7 mouse cellular contexts compared by ENCODE assay signal in genomic region chr19:6531011-6531631, GRCm38 (mm10). TPM values are rescaled to one million over a fixed set of nuclear protein-coding genes. Genes with fewer than 3 reads are reported as not detected.
A peak's percentile ranks its signal among the peaks of the same experiment; 100 is the strongest.
DNase-seq lines count a peak whose midpoint lies in the region; ATAC-seq and TF ChIP-seq lines count a peak whose summit lies in the region.

No protein-coding gene starts in this region.

- H3K27ac ChIP-seq in embryonic facial prominence, embryonic 15.5 days (replicated peaks) = no peak overlapping the region
- peak overlapping the region; percentile 82 for H3K27ac ChIP-seq in hindbrain, embryonic 12.5 days
- H3K27ac ChIP-seq in liver, embryonic 14.5 days = no peak overlapping the region
- H3K27ac ChIP-seq in olfactory bulb, adult 2 months (ENCODE audit: insufficient read depth, low read depth, low read length) = peak overlapping the region; percentile 10; the same call in 1 of the 2 replicates

- no peak for TF ChIP-seq CTCF in liver, embryonic 14.5 days (IDR thresholded peaks at IDR 0.05; ENCODE audit: low read depth)
- no peak for TF ChIP-seq CTCF in olfactory bulb, adult 2 months (IDR thresholded peaks at IDR 0.05; ENCODE audit: insufficient read depth, low read depth, low read length)

- H3K4me1 ChIP-seq in embryonic facial prominence, embryonic 15.5 days = peaks cover 21% of the 10 kb centered on the region
- H3K4me1 ChIP-seq in hindbrain, embryonic 12.5 days = peaks cover 49% of the 10 kb centered on the region
- 0 out of 4 replicates have a peak, but pooled peaks cover 0 to 1% of the 10 kb centered on the region in 2 experiments for H3K4me1 ChIP-seq in liver, embryonic 14.5 days (replicated peaks; ENCODE audit: control insufficient read depth in 2 of 2, insufficient read depth in 2 of 2, low read length in 1 of 2)
- peaks cover 72% of the 10 kb centered on the region for H3K4me1 ChIP-seq in olfactory bulb, adult 2 months (ENCODE audit: control insufficient read depth, insufficient read depth, low read length)

- H3K9me3 ChIP-seq in embryonic facial prominence, embryonic 15.5 days (replicated peaks) = no peaks in the 10 kb centered on the region
- no peaks in the 10 kb centered on the region for H3K9me3 ChIP-seq in hindbrain, embryonic 12.5 days (replicated peaks)
- H3K9me3 ChIP-seq in liver, embryonic 14.5 days (ENCODE audit: control insufficient read depth, low read length) = no peaks in the 10 kb centered on the region

- H3K9ac ChIP-seq in embryonic facial prominence, embryonic 15.5 days = peak overlapping the region; percentile 16; the same call in 1 of the 2 replicates
- H3K9ac ChIP-seq in hindbrain, embryonic 12.5 days = peak overlapping the region; percentile 63
- no peak overlapping the region for H3K9ac ChIP-seq in liver, embryonic 14.5 days (replicated peaks)

- WGBS in embryonic facial prominence, embryonic 15.5 days = 1% methylated on average over 55 of the region's 56 CpGs
- under 1% methylated on average over 50 of the region's 56 CpGs for WGBS in hindbrain, embryonic 12.5 days
- WGBS in liver, embryonic 14.5 days (ENCODE audit: insufficient replicate concordance) = 3% methylated on average over 54 of the region's 56 CpGs
- WGBS in olfactory bulb, adult 2 months = 6% methylated on average over 56 of the region's 56 CpGs

- peak; percentile 32 for DNase-seq in thymus, postnatal 4 days
- DNase-seq in thymus, postnatal 10 days (ENCODE audit: low spot score in 2 of 2) = no peak
- no peak for DNase-seq in liver, embryonic 14.5 days (ENCODE audit: low read depth in 3 of 3, low spot score in 3 of 3)

- H3K4me2 ChIP-seq in embryonic facial prominence, embryonic 15.5 days (replicated peaks) = peak overlapping the region; percentile 88
- H3K4me2 ChIP-seq in hindbrain, embryonic 12.5 days (replicated peaks) = peak overlapping the region; percentile 69
- H3K4me2 ChIP-seq in liver, embryonic 14.5 days (ENCODE audit: low read depth) = peak overlapping the region; percentile 45

- H3K4me3 ChIP-seq in embryonic facial prominence, embryonic 15.5 days (replicated peaks) = peak overlapping the region; percentile 43
- H3K4me3 ChIP-seq in hindbrain, embryonic 12.5 days = peak overlapping the region; percentile 38
- H3K4me3 ChIP-seq in liver, embryonic 14.5 days (ENCODE audit: insufficient read depth in 1 of 2, low read depth in 2 of 2, low read length in 2 of 2) = peak overlapping the region; percentile 11 to 23; a peak in 3 of 4 replicates
- H3K4me3 ChIP-seq in olfactory bulb, adult 2 months (ENCODE audit: insufficient read depth, low read depth, low read length) = peak overlapping the region; percentile 29

- H3K27me3 ChIP-seq in embryonic facial prominence, embryonic 15.5 days = peaks cover 50% of the 10 kb centered on the region
- H3K27me3 ChIP-seq in hindbrain, embryonic 12.5 days = peaks cover 6% of the 10 kb centered on the region; the same call in 1 of the 2 replicates
- H3K27me3 ChIP-seq in liver, embryonic 14.5 days (ENCODE audit: control insufficient read depth, insufficient read depth, low read length) = peaks cover 45% of the 10 kb centered on the region

- no peak for TF ChIP-seq POLR2A in olfactory bulb, adult 2 months (IDR thresholded peaks at IDR 0.05; ENCODE audit: insufficient read depth, low read depth, low read length)

- no peak for TF ChIP-seq EP300 in liver, embryonic 14.5 days (IDR thresholded peaks at IDR 0.05; ENCODE audit: low read depth)

- ATAC-seq in embryonic facial prominence, embryonic 15.5 days (ENCODE audit: insufficient number of reproducible peaks, low FRiP score, low TSS enrichment, low read depth) = no peak
- peak; percentile 21; the same call in 1 of the 2 replicates for ATAC-seq in hindbrain, embryonic 12.5 days (ENCODE audit: low FRiP score)
- ATAC-seq in liver, embryonic 14.5 days (ENCODE audit: insufficient read depth) = no peak
- ATAC-seq in megakaryocyte-erythroid progenitor cell, adult 5-6 weeks (replicated peaks; ENCODE audit: low FRiP score, low TSS enrichment, poor library complexity, severe bottlenecking) = no peak

- H3K36me3 ChIP-seq in embryonic facial prominence, embryonic 15.5 days = no peaks in the 10 kb centered on the region
- no peaks in the 10 kb centered on the region; the same call in 1 of the 2 replicates for H3K36me3 ChIP-seq in hindbrain, embryonic 12.5 days
- H3K36me3 ChIP-seq in liver, embryonic 14.5 days (replicated peaks; ENCODE audit: control insufficient read depth, insufficient read depth, low read depth) = no peaks in the 10 kb centered on the region

RNA-seq across cellular contexts. Expression of gene Slc22a12, which starts 11.7 kb away (rescaled TPM):
- polyA plus RNA-seq in embryonic facial prominence, embryonic 15.5 days (2015; fragmentation: Nextera tagmentation; extraction: Ambion mirVana) = not detected in 2 replicates
- polyA plus RNA-seq in hindbrain, embryonic 12.5 days (2016; fragmentation: Nextera tagmentation; extraction: Ambion mirVana) = not detected in 2 replicates
- not detected in 2 replicates for polyA plus RNA-seq in liver, embryonic 14.5 days (2012; rRNA removed)
- not detected in 2 replicates for polyA plus RNA-seq in liver, embryonic 14.5 days (2014; fragmentation: Nextera tagmentation; extraction: Ambion mirVana)
- polyA plus RNA-seq in olfactory bulb, adult 2 months (2012; ENCODE audit: insufficient read depth, insufficient read length, low replicate concordance, missing spikeins) = not detected in 2 replicates
- total RNA-seq in megakaryocyte-erythroid progenitor cell, adult 5-6 weeks (2014; fragmentation: Nextera tagmentation) = not detected in 2 replicates
- not detected in 2 replicates for total RNA-seq in megakaryocyte-erythroid progenitor cell, adult 5-6 weeks (2017)

Comparison
In these comparisons a context has a peak if more than half of its experiments do, and no peak if none do; other contexts are left out.
1. H3K27ac ChIP-seq: peak in hindbrain, embryonic 12.5 days (single experiment) and olfactory bulb, adult 2 months (single experiment); none in embryonic facial prominence, embryonic 15.5 days (single experiment) and liver, embryonic 14.5 days (single experiment).
2. Peak in every context shown above with its lines, with median percentiles within 50 percentile points of each other: H3K4me2 ChIP-seq and H3K4me3 ChIP-seq.